Mouse (Mus musculus) naive thymus-derived CD4-positive, alpha-beta T cell, adult 5 months (primary cell): Measurements from ENCODE around the gene Trove2. TPM values are rescaled to one million over a fixed set of nuclear protein-coding genes. Genes with fewer than 3 reads are reported as not detected.

Experiments used
- polyA plus RNA-seq: library from polyadenylated mRNA; unstranded; fragments of 100-300 nt; shearing (Covaris generic); gene quantifications from one replicate; pipeline ENCODE4 v1.2.1, GENCODE M21; 2017

Trove2 gene
- polyA plus RNA-seq: 4.2 TPM

DNA sequence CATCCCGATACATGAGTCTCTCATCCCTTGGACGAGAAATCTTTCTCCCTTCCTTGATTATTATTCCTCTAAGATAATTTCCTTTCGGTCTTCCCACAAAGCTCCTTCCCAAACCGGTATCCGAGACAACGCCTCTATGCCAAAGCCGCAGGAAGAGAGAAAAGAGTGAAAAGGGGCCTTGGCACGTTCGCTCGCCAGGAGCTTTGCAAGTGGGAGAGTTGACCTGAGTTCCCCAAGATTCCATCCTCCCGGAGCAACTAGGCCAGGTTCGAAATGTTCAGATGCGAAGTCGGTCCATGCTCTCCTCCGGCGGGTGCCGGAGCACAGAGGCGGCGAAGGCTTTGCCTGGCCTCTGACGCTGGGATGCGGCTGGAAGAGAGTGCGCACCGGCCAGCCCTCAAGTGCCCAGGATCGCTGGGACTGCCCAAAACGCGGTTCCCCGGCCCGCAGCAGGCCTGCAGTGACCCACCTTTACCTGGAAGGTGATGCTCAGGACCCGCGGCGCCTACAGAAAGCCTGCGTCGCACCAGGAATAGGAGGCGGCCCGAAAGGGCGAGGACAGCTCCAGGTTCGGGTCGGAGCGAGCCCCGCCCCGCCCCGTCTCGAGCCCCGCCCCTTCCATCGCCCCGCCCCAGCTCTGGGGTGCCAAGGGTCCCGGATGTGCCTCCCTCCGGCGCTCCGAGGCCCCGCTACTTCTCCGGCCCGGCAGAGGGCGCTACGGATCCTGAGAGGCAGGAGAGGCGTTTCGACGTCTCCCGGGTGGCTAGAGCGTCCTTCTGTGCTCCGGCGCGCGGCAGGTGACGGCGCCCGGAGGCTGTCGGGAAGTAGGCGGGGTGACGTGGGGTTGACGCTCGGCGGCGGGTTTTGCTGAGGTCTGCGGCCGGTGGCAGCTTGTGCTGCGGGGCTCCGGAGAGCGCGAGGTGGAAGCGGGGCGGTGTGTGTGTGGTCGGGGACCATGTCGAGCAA is at the start of gene Trove2, which contains the start of gene Uchl5:
TSS of gene Trove2 (minus strand) at position 623 of the 966 bp plus-strand sequence.
TSS of gene Uchl5 (plus strand) at position 827 of the 966 bp plus-strand sequence.

GRCm38 (mm10) chr1:143716038-143716437 is 60.8 kb downstream of the Trove2 start, which contains the start of gene Glrx2:
Gene Glrx2, plus strand, starts transcription at chr1:143716338.

GRCm38 (mm10) chr1:143702741-143703262 is 74.1 kb downstream of the Trove2 start, which contains the start of gene Cdc73:
Gene Cdc73, minus strand, starts transcription at chr1:143702893.

Other genes starting within 250 kb of the Trove2 start
- 0.12 TPM for gene B3galt2, start 136.4 kb downstream of the Trove2 start, polyA plus RNA-seq
- 97.7 TPM for gene Cdc73, start 74.2 kb downstream of the Trove2 start, polyA plus RNA-seq
- 55.5 TPM for gene Glrx2, start 60.7 kb downstream of the Trove2 start, polyA plus RNA-seq
- 80.4 TPM for gene Uchl5, start 204 bp upstream of the Trove2 start, polyA plus RNA-seq
- gene Rgs2, start 227.1 kb upstream of the Trove2 start, polyA plus RNA-seq: 407 TPM